Mouse (Mus musculus): ENCODE data around the gene Hoxa9. TPM values are rescaled to one million over a fixed set of nuclear protein-coding genes. Genes with fewer than 3 reads are reported as not detected.

Gene Hoxa9
- total and polyA plus RNA-seq, 2 experiments from 2014 or later, result not detected

DNA sequence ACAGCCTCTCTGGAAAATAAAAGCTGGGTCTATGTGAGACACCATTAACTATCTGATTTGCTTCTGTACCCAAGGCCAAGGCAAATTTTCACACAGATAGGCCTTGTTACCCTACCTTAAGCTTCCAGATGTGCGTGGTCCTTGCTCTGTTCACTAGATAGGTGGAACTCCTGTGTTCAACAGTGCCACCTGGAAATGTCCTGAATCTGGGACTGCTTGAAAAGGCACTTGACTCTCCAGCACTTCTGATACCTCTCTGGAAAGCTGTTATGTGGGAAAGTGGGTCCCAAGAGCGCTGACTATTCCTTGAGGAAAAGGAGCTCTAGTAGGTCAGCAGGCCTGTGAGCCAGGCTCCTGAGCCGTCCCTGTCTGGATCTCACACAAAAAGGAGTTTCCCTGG, 5.9 kb upstream of the Hoxa9 start:
- no peak overlapping the region for H3K4me3 ChIP-seq (ENCODE audit: low read depth, low read length)
- no peak overlapping the region for H3K27ac ChIP-seq (ENCODE audit: low read depth, low read length)
- H3K9me3 ChIP-seq (ENCODE audit: low read length), result no peaks in the 10 kb centered on the region
- DNase-seq (ENCODE audit: low spot score) (no peak), ATAC-seq (ENCODE audit: low FRiP score) (no peak)
- 15% methylated on average over 3 of the region's 3 CpGs for WGBS
- no peaks in the 10 kb centered on the region for H3K4me1 ChIP-seq (ENCODE audit: insufficient read depth, low read length)
- peaks cover 95% of the 10 kb centered on the region for H3K27me3 ChIP-seq (ENCODE audit: insufficient read depth, low read length)
- H3K4me2 ChIP-seq (ENCODE audit: low read depth, low read length, poor library complexity, severe bottlenecking), result no peak overlapping the region
- H3K36me3 ChIP-seq (ENCODE audit: insufficient read depth, low read length), result no peaks in the 10 kb centered on the region
- H3K9ac ChIP-seq (replicated peaks; ENCODE audit: low read length, poor library complexity, severe bottlenecking), result no peak overlapping the region
- no peak for TF ChIP-seq CTCF (IDR thresholded peaks at IDR 0.05)

DNA sequence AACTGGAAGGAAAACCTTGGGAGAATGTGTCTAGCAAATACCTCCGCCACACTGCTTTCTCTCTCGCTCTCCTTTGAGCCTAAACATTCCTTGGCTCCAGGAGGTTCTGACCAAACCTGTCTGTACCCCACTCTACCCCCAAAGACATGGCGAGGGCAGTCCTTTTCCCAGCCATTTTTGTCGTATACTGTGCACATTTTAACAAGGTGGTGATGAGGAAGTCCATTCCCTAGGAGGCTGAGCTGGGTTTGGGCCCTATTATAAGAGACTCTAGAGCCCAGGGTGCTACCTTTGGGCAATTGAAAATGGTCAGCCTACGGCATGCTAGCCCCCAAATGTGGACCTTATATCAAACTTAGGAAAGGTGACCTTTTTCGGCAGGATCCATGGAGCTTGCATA, 5.0 kb upstream of the Hoxa9 start:
- DNase-seq (ENCODE audit: low spot score) (no peak), ATAC-seq (ENCODE audit: low FRiP score) (no peak)
- H3K4me1 ChIP-seq (ENCODE audit: insufficient read depth, low read length), result no peaks in the 10 kb centered on the region
- H3K4me3 ChIP-seq (ENCODE audit: low read depth, low read length), result no peak overlapping the region
- peaks cover 92% of the 10 kb centered on the region for H3K27me3 ChIP-seq (ENCODE audit: insufficient read depth, low read length)
- WGBS, result 18% methylated on average over 6 of the region's 6 CpGs
- H3K9ac ChIP-seq (replicated peaks; ENCODE audit: low read length, poor library complexity, severe bottlenecking), result no peak overlapping the region
- no peak overlapping the region for H3K27ac ChIP-seq (ENCODE audit: low read depth, low read length)
- H3K4me2 ChIP-seq (ENCODE audit: low read depth, low read length, poor library complexity, severe bottlenecking), result no peak overlapping the region
- TF ChIP-seq CTCF (IDR thresholded peaks at IDR 0.05), result no peak
- H3K36me3 ChIP-seq (ENCODE audit: insufficient read depth, low read length), result no peaks in the 10 kb centered on the region
- no peaks in the 10 kb centered on the region for H3K9me3 ChIP-seq (ENCODE audit: low read length)

DNA sequence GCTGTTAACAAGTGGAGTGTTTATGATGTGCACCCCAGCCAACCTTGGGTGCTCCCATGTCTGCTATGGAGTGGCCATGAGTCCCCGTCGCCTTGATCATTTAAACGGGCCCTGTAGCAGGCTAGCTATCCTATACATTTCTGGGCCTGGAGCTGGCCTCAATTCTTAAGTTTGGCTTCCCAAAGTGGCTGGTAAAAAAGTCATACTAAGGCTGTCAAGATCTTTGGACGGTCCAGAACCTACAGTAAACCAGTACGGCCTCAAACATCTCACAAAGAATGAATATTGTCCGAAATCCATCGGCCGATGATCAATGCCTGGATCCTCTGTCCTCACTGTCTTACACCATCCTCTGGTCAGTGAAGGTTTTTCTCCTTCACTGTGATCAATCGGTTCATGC, 4.4 kb upstream of the Hoxa9 start:
- Histone ChIP-seq H3K4me2 (ENCODE audit: low read depth, low read length, poor library complexity, severe bottlenecking) (no peak overlapping the region), H3K36me3 (ENCODE audit: insufficient read depth, low read length) (no peaks in the 10 kb centered on the region), H3K27me3 (ENCODE audit: insufficient read depth, low read length) (peaks cover 92% of the 10 kb centered on the region), H3K4me3 (ENCODE audit: low read depth, low read length) (no peak overlapping the region), H3K9me3 (ENCODE audit: low read length) (no peaks in the 10 kb centered on the region), H3K9ac (replicated peaks; ENCODE audit: low read length, poor library complexity, severe bottlenecking) (no peak overlapping the region), H3K27ac (ENCODE audit: low read depth, low read length) (no peak overlapping the region), H3K4me1 (ENCODE audit: insufficient read depth, low read length) (no peaks in the 10 kb centered on the region)
- DNase-seq (ENCODE audit: low spot score) (no peak), ATAC-seq (ENCODE audit: low FRiP score) (no peak)
- TF ChIP-seq CTCF (IDR thresholded peaks at IDR 0.05), result no peak
- 27% methylated on average over 9 of the region's 9 CpGs for WGBS

DNA sequence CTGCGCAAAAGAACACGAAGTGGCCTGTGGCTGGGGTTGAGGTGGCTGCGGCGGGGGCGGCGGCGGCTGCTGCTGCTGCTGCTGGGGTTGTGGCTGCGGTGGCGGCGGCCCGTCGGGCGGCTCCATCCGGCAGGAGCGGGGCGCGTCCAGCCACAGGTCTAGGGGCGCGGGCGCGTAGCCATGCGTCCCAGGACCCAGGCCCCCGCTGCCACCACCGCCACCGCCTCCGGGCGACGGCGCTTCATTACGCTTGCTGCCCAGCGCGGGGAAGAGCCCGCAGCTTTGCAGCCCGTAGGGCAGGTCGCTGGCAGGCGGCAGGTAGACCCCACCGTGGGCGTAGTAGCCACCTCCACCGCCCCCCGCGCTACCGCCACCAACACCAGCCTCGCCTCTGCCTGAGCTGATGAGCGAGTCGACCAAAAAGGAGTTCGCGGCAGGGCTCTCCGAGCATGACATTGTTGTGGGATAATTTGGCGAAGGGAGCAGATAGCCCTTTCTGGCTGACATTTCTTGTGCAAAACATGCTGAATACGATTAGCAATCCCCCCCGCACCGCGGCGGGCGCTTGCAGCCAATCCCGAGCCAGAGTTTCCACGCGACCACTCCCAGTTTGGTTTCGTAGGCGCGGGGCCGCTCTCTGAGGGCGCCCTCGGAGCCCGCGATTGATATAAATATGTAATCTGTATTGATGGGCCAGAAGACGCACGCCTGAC, 3.7 kb upstream of the Hoxa9 start:
- Histone ChIP-seq H3K27ac (ENCODE audit: low read depth, low read length) (no peak overlapping the region), H3K4me1 (ENCODE audit: insufficient read depth, low read length) (no peaks in the 10 kb centered on the region), H3K4me2 (ENCODE audit: low read depth, low read length, poor library complexity, severe bottlenecking) (no peak overlapping the region), H3K36me3 (ENCODE audit: insufficient read depth, low read length) (no peaks in the 10 kb centered on the region), H3K9me3 (ENCODE audit: low read length) (no peaks in the 10 kb centered on the region), H3K4me3 (ENCODE audit: low read depth, low read length) (no peak overlapping the region), H3K9ac (replicated peaks; ENCODE audit: low read length, poor library complexity, severe bottlenecking) (no peak overlapping the region), H3K27me3 (ENCODE audit: insufficient read depth, low read length) (peaks cover 92% of the 10 kb centered on the region)
- TF ChIP-seq CTCF (IDR thresholded peaks at IDR 0.05), result no peak
- DNase-seq (ENCODE audit: low spot score) (no peak), ATAC-seq (ENCODE audit: low FRiP score) (no peak)
- 2% methylated on average over 48 of the region's 68 CpGs for WGBS

DNA sequence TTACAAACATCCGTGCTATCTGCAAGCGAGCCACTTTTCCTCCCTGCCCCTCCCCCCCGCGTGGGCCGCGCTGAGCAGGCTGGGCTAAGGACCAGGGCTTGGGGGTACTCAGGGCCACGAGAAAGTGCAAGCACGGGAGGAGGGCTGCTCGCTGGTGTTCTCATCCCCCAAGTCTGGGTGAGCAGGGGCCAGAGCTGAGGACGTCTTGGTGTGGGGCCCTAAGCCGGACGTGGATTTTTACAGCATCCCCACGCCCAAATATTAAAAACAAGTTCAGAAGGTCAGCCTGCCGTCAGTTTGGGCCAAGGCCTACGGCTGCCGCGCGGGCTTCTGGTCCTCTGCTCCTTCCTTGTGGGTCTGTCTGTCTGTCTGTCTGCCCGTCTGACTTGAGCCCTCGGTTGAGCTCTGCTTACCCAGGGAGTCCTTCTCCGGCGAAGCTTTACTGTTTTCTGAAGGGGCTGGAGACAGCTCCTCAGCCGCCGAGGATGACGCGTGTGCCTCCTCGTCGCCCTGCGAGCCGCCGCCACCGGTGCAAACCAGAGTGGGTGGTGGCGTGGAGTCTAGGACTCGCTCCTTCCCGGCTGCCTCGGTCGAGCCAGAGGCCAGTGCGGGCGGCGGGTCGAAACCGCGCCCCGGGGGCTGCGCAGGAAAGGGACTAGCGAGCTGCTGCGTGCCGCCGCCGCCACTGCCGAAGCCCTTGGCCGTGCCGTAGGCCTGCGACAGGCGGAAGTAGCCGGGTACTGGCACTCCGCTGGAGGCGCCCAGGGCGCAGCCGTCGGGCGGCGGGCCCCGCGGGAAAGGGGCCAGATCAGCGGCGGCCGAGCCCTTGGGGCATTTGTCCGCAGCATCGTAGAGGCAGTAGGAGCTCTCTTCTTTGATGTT, 2.9 kb upstream of the Hoxa9 start:
- H3K36me3 ChIP-seq (ENCODE audit: insufficient read depth, low read length), result no peaks in the 10 kb centered on the region
- no peak overlapping the region for H3K9ac ChIP-seq (replicated peaks; ENCODE audit: low read length, poor library complexity, severe bottlenecking)
- no peak overlapping the region for H3K4me2 ChIP-seq (ENCODE audit: low read depth, low read length, poor library complexity, severe bottlenecking)
- H3K4me1 ChIP-seq (ENCODE audit: insufficient read depth, low read length), result no peaks in the 10 kb centered on the region
- H3K27ac ChIP-seq (ENCODE audit: low read depth, low read length), result no peak overlapping the region
- H3K4me3 ChIP-seq (ENCODE audit: low read depth, low read length), result no peak overlapping the region
- H3K9me3 ChIP-seq (ENCODE audit: low read length), result no peaks in the 10 kb centered on the region
- 2% methylated on average over 64 of the region's 70 CpGs for WGBS
- ATAC-seq (ENCODE audit: low FRiP score), result 0 out of 2 replicates have a peak, but pooled peaks have one; percentile 23
- no peak for TF ChIP-seq CTCF (IDR thresholded peaks at IDR 0.05)
- H3K27me3 ChIP-seq (ENCODE audit: insufficient read depth, low read length), result peaks cover 94% of the 10 kb centered on the region
- DNase-seq (ENCODE audit: low spot score), result no peak

DNA sequence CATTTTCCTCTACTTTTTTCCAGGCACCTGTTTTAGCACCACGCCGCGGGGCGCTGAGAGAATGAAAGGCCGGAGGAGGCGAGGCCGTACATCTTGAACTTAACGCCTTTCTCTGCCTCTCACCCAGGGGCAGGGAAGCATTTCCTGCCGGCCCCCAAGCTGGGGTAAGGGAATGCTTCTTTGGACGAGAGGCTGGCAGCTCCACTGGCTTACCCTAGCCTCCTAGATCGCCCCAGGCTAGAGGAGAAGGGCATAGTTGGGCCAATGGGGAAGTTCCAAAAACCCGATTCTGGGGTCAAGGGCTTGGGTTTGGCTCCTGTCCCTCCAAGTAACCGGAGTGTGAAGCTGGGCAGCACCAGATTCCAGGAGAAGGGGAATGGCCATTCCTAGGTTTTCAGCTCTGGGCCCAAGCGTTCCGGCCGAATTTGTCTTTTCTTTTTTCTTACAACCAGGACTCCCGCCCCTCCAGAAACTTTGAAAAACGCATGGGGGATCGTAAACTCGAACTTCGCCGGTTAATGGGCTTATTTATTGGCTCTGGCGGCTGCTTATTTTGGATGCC, 2.2 kb upstream of the Hoxa9 start:
- Histone ChIP-seq H3K4me3 (ENCODE audit: low read depth, low read length) (no peak overlapping the region), H3K4me2 (ENCODE audit: low read depth, low read length, poor library complexity, severe bottlenecking) (no peak overlapping the region), H3K36me3 (ENCODE audit: insufficient read depth, low read length) (no peaks in the 10 kb centered on the region), H3K9me3 (ENCODE audit: low read length) (no peaks in the 10 kb centered on the region), H3K27me3 (ENCODE audit: insufficient read depth, low read length) (peaks cover 93% of the 10 kb centered on the region), H3K27ac (ENCODE audit: low read depth, low read length) (no peak overlapping the region), H3K4me1 (ENCODE audit: insufficient read depth, low read length) (no peaks in the 10 kb centered on the region), H3K9ac (replicated peaks; ENCODE audit: low read length, poor library complexity, severe bottlenecking) (no peak overlapping the region)
- under 1% methylated on average over 23 of the region's 23 CpGs for WGBS
- DNase-seq (ENCODE audit: low spot score) (no peak), ATAC-seq (ENCODE audit: low FRiP score) (no peak)
- TF ChIP-seq CTCF (IDR thresholded peaks at IDR 0.05), result no peak
